Comparison of ENCODE assay signal across 8 mouse cellular contexts in the genomic region with DNA sequence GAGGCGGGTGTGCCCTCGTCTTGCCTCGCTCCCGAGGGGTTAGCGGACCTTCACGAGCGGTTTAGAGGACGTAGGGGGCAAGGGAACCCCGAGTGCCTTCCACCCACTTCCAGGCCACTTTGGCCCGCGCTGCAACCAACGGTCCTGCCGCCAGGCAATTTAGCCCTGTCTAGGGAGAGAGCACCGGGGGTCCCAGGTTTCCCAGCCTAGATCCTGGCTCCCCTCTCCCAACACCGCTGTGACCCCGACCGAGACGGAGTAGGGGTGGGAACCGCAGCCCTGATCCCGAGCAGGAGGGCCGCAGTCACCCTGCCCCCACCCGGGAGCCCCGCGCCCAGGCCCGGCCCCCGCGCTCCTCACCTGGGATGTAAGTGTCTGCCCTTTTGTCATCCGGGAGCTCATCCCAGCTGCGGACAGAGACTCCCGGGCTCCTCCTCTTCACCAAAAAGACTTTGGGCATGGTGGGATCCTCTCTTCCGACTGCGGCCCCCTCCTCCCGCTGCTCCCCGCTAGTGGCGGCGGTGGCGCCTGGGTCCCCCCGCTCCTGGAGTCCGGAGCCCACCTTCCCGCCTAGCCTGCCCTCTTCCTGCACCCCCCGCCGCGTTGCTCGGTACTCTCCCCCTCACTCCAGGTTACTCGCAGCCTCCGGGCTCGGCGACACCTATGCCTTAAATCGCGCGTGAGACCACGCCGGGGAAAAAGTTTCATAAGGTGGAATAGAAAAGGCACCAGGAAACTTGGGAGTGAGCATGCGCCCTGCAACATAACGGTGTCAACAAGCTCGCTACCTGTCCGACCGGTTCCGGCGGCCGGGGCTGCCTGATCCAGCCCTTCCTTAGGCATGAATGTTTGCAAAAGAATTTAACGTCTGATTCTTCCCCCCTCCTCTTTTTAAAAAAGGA. TPM values are rescaled to one million over a fixed set of nuclear protein-coding genes. Genes with fewer than 3 reads are reported as not detected.
A peak's percentile ranks its signal among the peaks of the same experiment; 100 is the strongest.
DNase-seq lines count a peak whose midpoint lies in the region; ATAC-seq and TF ChIP-seq lines count a peak whose summit lies in the region.

A gene (minus strand): TSS at position 746 of the 902 bp plus-strand sequence.

- peak within 1 kb of the TSS; percentile 17 for H3K27ac ChIP-seq in heart, embryonic 10.5 days
- H3K27ac ChIP-seq in bone marrow macrophage, adult 2 months (ENCODE audit: insufficient read depth, low read depth, low read length) = no peak within 1 kb of the TSS
- H3K27ac ChIP-seq in heart, embryonic 15.5 days = no peak within 1 kb of the TSS
- peak within 1 kb of the TSS; percentile 26 for H3K27ac ChIP-seq in stomach, embryonic 16.5 days (ENCODE audit: low read length)

- H3K27me3 ChIP-seq in heart, embryonic 10.5 days (ENCODE audit: insufficient read depth, poor library complexity, severe bottlenecking) = peaks cover 89% of the 10 kb centered on the region
- peaks cover 90% of the 10 kb centered on the region for H3K27me3 ChIP-seq in heart, embryonic 15.5 days
- peaks cover 28% of the 10 kb centered on the region for H3K27me3 ChIP-seq in stomach, embryonic 16.5 days (ENCODE audit: control insufficient read depth, insufficient read depth, low read length)

- H3K4me3 ChIP-seq in heart, embryonic 10.5 days = peak within 1 kb of the TSS; percentile 69
- H3K4me3 ChIP-seq in bone marrow macrophage, adult 2 months (ENCODE audit: insufficient read depth, low read length) = peak within 1 kb of the TSS; percentile 53
- H3K4me3 ChIP-seq in heart, embryonic 15.5 days = peak within 1 kb of the TSS; percentile 66
- peak within 1 kb of the TSS; percentile 57 for H3K4me3 ChIP-seq in stomach, embryonic 16.5 days (replicated peaks; ENCODE audit: low read length)

- peak within 1 kb of the TSS; percentile 49 for H3K9ac ChIP-seq in heart, embryonic 15.5 days
- H3K9ac ChIP-seq in stomach, embryonic 16.5 days (ENCODE audit: low read length) = peak within 1 kb of the TSS; percentile 54

- TF ChIP-seq CTCF in bone marrow macrophage, adult 2 months (IDR thresholded peaks at IDR 0.05; ENCODE audit: low read depth, low read length) = no peak

- no peak for TF ChIP-seq POLR2A in bone marrow macrophage, adult 2 months (IDR thresholded peaks at IDR 0.05; ENCODE audit: borderline replicate concordance, low read depth, low read length)

- H3K4me2 ChIP-seq in heart, embryonic 15.5 days = peak within 1 kb of the TSS; percentile 97
- H3K4me2 ChIP-seq in stomach, embryonic 16.5 days (ENCODE audit: low read depth, low read length) = peak within 1 kb of the TSS; percentile 66

- peak; percentile 32; the same call in 1 of the 2 replicates for ATAC-seq in heart, embryonic 15.5 days (replicated peaks; ENCODE audit: insufficient number of reproducible peaks, insufficient read depth, low FRiP score, low read depth)
- ATAC-seq in stomach, embryonic 16.5 days (ENCODE audit: insufficient read depth, low FRiP score) = peak; percentile 71

- H3K4me1 ChIP-seq in heart, embryonic 10.5 days = peaks cover 37% of the 10 kb centered on the region
- H3K4me1 ChIP-seq in bone marrow macrophage, adult 2 months (ENCODE audit: control insufficient read depth, insufficient read depth, low read length) = peaks cover 3% of the 10 kb centered on the region
- peaks cover 35% of the 10 kb centered on the region for H3K4me1 ChIP-seq in heart, embryonic 15.5 days (replicated peaks)
- peaks cover 11% of the 10 kb centered on the region; the same call in 1 of the 2 replicates for H3K4me1 ChIP-seq in stomach, embryonic 16.5 days (ENCODE audit: control insufficient read depth, insufficient read depth, low read length)

- H3K36me3 ChIP-seq in heart, embryonic 10.5 days = no peaks in the 10 kb centered on the region
- H3K36me3 ChIP-seq in heart, embryonic 15.5 days = no peaks in the 10 kb centered on the region
- no peaks in the 10 kb centered on the region for H3K36me3 ChIP-seq in stomach, embryonic 16.5 days (ENCODE audit: control insufficient read depth, insufficient read depth, low read length)

- under 1% methylated on average over 62 of the region's 62 CpGs for WGBS in heart, embryonic 10.5 days
- under 1% methylated on average over 62 of the region's 62 CpGs for WGBS in heart, embryonic 15.5 days
- WGBS in stomach, embryonic 16.5 days = under 1% methylated on average over 62 of the region's 62 CpGs

- DNase-seq in heart, embryonic 10.5 days (ENCODE audit: low spot score) = no peak
- DNase-seq in heart, adult 8-10 months (ENCODE audit: low spot score) = no peak
- peak; percentile 75 to 87 for DNase-seq in kidney, postnatal 25 days
- DNase-seq in lung, postnatal 4 days = peak; percentile 70 to 82
- no peak for DNase-seq in frontal cortex, postnatal 14 days (ENCODE audit: low spot score in 2 of 2)

- no peaks in the 10 kb centered on the region for H3K9me3 ChIP-seq in heart, embryonic 10.5 days
- no peaks in the 10 kb centered on the region for H3K9me3 ChIP-seq in heart, embryonic 15.5 days (replicated peaks)
- no peaks in the 10 kb centered on the region for H3K9me3 ChIP-seq in stomach, embryonic 16.5 days (replicated peaks; ENCODE audit: control insufficient read depth, low read length)

RNA-seq across cellular contexts. Expression of the gene that starts here (rescaled TPM):
- polyA plus RNA-seq in heart, embryonic 10.5 days (2016; fragmentation: Nextera tagmentation; extraction: Ambion mirVana) = 0.60 TPM in 1 of 2 replicates, not detected in the other
- total RNA-seq in heart, adult 8-10 months (2022) = not detected
- not detected in 2 replicates for polyA plus RNA-seq in bone marrow macrophage, adult 2 months (2012; ENCODE audit: insufficient read depth, insufficient read length, missing spikeins)
- polyA plus RNA-seq in heart, embryonic 15.5 days (2015; fragmentation: Nextera tagmentation; extraction: Ambion mirVana) = 0.08 and 0.18 TPM in 2 replicates
- polyA plus RNA-seq in stomach, embryonic 16.5 days (2015; fragmentation: Nextera tagmentation; extraction: Ambion mirVana) = 3.2 and 3.5 TPM in 2 replicates

Comparison
In these comparisons a context has a peak if more than half of its experiments do, and no peak if none do; other contexts are left out.
1. H3K27ac ChIP-seq: peak in heart, embryonic 10.5 days (single experiment) and stomach, embryonic 16.5 days (single experiment); none in bone marrow macrophage, adult 2 months (single experiment) and heart, embryonic 15.5 days (single experiment).
2. Peak in ATAC-seq, H3K4me3 ChIP-seq, H3K9ac ChIP-seq and H3K4me2 ChIP-seq in heart, embryonic 15.5 days; RNA of the gene not detected or under 1 TPM.
3. DNase-seq: peak in kidney, postnatal 25 days (2 of 2) and lung, postnatal 4 days (2 of 2); none in heart, embryonic 10.5 days (single experiment), heart, adult 8-10 months (single experiment) and frontal cortex, postnatal 14 days (0 of 2).
4. Peak in every context shown above with its lines, with median percentiles within 50 percentile points of each other: H3K4me3 ChIP-seq.